Mouse (Mus musculus): Measurements from ENCODE around the gene Aifm3. TPM values are rescaled to one million over a fixed set of nuclear protein-coding genes. Genes with fewer than 3 reads are reported as not detected.
"Not testable (repeated sequence)": the region's sequence is repeated elsewhere in the genome, so short reads cannot be mapped to it uniquely, and the experiment has no call there.

Gene Aifm3
- total RNA-seq, 1 experiment from 2014 or later, result 9.8 TPM

- DNase-seq, result peak; percentile 19
These were observed 64.7 kb downstream of the Aifm3 start for GRCm38 (mm10) chr16:17553910-17554685.

GRCm38 (mm10) chr16:17554702-17555101, 65.3 kb downstream of the Aifm3 start:
- not testable (repeated sequence) for DNase-seq

GRCm38 (mm10) chr16:17556180-17556579, 66.8 kb downstream of the Aifm3 start:
- DNase-seq, result no peak

GRCm38 (mm10) chr16:17556907-17557306, 67.5 kb downstream of the Aifm3 start:
- no peak for DNase-seq

Other genes starting within 250 kb of the Aifm3 start
- gene Tmem191c, start 213.5 kb upstream of the Aifm3 start, total RNA-seq (2021), result 13.8 and 19.9 TPM in 2 replicates
- 0.24 and 4.8 TPM in 2 replicates for gene Serpind1, start 158.2 kb upstream of the Aifm3 start, total RNA-seq (2021)
- 28.1 and 30.2 TPM in 2 replicates for gene Snap29, start 83.6 kb upstream of the Aifm3 start, total RNA-seq (2021)
- gene Pi4ka, start 83.3 kb upstream of the Aifm3 start, total RNA-seq (2021), result 87.2 and 88.9 TPM in 2 replicates
- 30.2 and 33.7 TPM in 2 replicates for gene Crkl, start 37.6 kb upstream of the Aifm3 start, total RNA-seq (2021)
- gene Lztr1, start 19.1 kb downstream of the Aifm3 start, total RNA-seq (2021), result 70.0 and 74.9 TPM in 2 replicates
- 40.7 and 44.1 TPM in 2 replicates for gene Thap7, start 41.5 kb downstream of the Aifm3 start, total RNA-seq (2021)
- gene Lrrc74b, start 71.6 kb downstream of the Aifm3 start, total RNA-seq (2021), result 0.12 TPM in 1 of 2 replicates, not detected in the other
- gene P2rx6, start 72.3 kb downstream of the Aifm3 start, total RNA-seq (2021), result 0.61 and 0.76 TPM in 2 replicates
- gene Slc7a4, start 93.6 kb downstream of the Aifm3 start, total RNA-seq (2021), result 8.0 and 14.9 TPM in 2 replicates
- 28.0 and 33.7 TPM in 2 replicates for gene Smpd4, start 129.7 kb downstream of the Aifm3 start, total RNA-seq (2021)
- 2.5 and 3.7 TPM in 2 replicates for gene Ccdc74a, start 156.9 kb downstream of the Aifm3 start, total RNA-seq (2021)
- 74.8 and 76.0 TPM in 2 replicates for gene Med15, start 243.3 kb downstream of the Aifm3 start, total RNA-seq (2021)